Mouse (Mus musculus): ENCODE measurements around the gene Senp3. TPM values are rescaled to one million over a fixed set of nuclear protein-coding genes. Genes with fewer than 3 reads are reported as not detected.
A peak's percentile ranks its signal among the peaks of the same experiment; 100 is the strongest.
"Not testable (repeated sequence)": the region's sequence is repeated elsewhere in the genome, so short reads cannot be mapped to it uniquely, and the experiment has no call there.

Senp3 gene
- 119 and 122 TPM in 2 replicates for polyA plus RNA-seq (2015; fragmentation: Nextera tagmentation; extraction: Ambion mirVana)

DNA sequence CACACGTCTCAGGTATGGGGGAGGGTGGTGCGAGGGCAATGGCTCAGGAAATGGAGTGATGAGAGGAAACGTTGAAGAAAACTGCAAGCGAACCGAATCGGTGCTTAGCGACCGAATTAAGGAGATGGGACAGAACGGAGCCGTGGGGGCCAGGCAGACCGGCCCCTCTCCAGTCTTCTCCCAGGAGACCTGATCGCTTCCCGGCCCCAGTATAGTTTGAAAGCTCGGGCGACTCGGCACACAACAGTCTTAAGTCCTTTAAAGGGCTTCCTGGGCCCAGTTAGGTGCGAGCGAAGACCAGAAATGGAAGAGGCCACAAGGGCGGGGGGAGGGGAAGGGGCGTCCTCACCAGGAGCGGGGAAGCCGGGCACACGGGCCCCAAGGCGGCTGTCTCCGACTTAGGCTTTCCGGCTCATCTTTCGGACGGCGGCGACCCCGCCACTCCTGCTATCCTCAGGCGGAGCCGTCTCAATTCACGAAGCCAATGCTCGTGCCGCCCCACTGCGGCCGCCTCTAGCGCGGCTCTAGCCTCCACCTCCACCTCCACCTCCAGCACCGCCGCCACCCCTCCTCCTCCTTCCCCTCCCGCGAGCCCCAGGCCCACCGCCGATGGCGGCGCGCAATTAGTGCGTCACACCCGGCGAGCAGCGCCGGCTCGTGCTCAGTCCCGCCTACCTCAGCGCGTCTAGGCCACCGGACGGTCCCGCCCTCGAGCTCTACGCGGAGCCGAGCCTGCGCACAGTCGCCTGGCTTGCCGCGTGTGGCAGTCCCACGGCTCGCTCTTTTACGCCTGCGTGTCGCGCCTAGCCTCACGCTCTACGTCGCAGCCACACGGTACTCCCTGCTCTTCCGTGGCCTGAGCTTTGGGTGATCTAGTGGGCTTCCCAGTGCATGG, at the start of gene Senp3:
TSS of gene Senp3 (minus strand) at position 771 of the 895 bp plus-strand sequence.
- Histone ChIP-seq H3K27me3 (no peaks in the 10 kb centered on the region), H3K4me3 (peak within 1 kb of the TSS; percentile 81), H3K27ac (peak within 1 kb of the TSS; percentile 97), H3K36me3 (peaks cover 36% of the 10 kb centered on the region), H3K4me2 (peak within 1 kb of the TSS; percentile 93), H3K9ac (peak within 1 kb of the TSS; percentile 92), H3K4me1 (peaks cover 51% of the 10 kb centered on the region), H3K9me3 (no peaks in the 10 kb centered on the region)
- under 1% methylated on average over 79 of the region's 80 CpGs for WGBS
- ATAC-seq (ENCODE audit: insufficient number of reproducible peaks, insufficient read depth, low FRiP score, low TSS enrichment, low read depth), result peak; percentile 92

DNA sequence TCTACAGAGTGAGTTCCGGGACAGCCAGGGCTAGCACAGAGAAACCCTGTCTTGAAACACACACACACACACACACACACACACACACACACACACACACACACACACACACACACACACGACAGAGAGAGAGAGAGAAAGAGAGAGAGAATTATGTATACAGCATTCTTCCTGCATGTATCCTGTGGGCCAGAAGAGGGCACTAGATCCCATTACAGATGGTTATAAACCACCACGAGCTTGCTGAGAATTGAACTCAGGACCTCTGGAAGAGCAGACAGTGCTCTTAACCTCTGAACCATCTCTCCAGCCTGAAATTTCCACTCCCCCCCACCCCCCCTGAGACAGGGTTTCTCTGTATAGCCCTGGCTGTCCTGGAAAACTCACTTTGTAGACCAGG, 49.5 kb upstream of the Senp3 start:
- not testable (repeated sequence) for H3K27ac ChIP-seq, H3K9me3 ChIP-seq
- WGBS, result 88% methylated on average over 2 of the region's 3 CpGs

DNA sequence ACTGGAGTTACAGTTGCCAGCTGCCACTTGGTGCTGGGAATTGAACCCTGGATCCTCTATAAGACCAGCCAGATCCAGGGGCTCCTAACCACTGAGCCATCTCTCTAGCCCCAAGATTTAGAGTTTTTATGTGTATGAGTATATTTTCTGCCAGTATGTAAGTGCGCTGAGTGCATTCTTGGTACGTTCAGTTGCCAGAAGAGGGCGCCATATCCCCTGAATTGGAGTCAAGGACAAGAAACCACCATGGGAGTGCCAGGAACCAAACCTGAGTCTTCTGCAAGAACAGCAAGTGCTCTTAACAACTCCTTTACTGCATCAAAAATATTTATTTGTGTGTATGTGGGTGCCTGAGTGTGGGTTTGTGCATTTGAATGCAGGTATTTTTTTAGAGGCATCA, 47.2 kb upstream of the Senp3 start:
- Histone ChIP-seq H3K9me3 (no peaks in the 10 kb centered on the region), H3K9ac (no peak overlapping the region), H3K27ac (no peak overlapping the region), H3K4me2 (no peak overlapping the region), H3K36me3 (peaks cover 9% of the 10 kb centered on the region), H3K27me3 (no peaks in the 10 kb centered on the region), H3K4me3 (no peak overlapping the region), H3K4me1 (no peaks in the 10 kb centered on the region)
- WGBS, result 24% methylated on average over 3 of the region's 3 CpGs
- ATAC-seq (ENCODE audit: insufficient number of reproducible peaks, insufficient read depth, low FRiP score, low TSS enrichment, low read depth), result no peak

More for the DNA sequence above, 49.5 kb upstream of the Senp3 start:
- not testable (repeated sequence) for H3K27me3 ChIP-seq; H3K4me1 ChIP-seq; H3K9ac ChIP-seq; H3K4me3 ChIP-seq; H3K4me2 ChIP-seq; ATAC-seq (ENCODE audit: insufficient number of reproducible peaks, insufficient read depth, low FRiP score, low TSS enrichment, low read depth)
- H3K36me3 ChIP-seq, result peaks cover 33% of the 10 kb centered on the region

DNA sequence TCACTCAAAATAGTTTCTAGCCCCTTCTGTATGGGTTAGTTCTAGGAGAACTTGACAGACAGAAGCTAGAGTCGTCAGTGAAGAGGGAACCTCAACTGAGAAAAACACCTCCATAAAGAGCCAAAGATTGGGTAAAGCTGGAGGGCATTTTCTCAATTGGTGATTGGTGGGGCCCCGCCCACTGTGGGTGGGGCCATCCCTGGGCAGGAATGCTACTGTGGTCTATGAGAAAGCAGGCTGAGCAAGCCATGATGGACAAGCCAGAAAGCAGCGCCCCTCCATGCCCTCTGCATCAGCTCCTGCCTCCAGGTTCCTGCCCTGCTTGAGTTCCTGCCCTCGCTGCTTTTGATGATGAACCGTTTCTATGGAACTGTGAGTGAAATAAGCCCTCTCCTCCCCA, 44.1 kb upstream of the Senp3 start:
- Histone ChIP-seq H3K4me3 (no peak overlapping the region), H3K27me3 (no peaks in the 10 kb centered on the region), H3K9ac (no peak overlapping the region), H3K27ac (no peak overlapping the region), H3K4me2 (no peak overlapping the region), H3K4me1 (no peaks in the 10 kb centered on the region), H3K36me3 (no peaks in the 10 kb centered on the region), H3K9me3 (no peaks in the 10 kb centered on the region)
- ATAC-seq (ENCODE audit: insufficient number of reproducible peaks, insufficient read depth, low FRiP score, low TSS enrichment, low read depth), result no peak
- 40% methylated on average over 5 of the region's 5 CpGs for WGBS

DNA sequence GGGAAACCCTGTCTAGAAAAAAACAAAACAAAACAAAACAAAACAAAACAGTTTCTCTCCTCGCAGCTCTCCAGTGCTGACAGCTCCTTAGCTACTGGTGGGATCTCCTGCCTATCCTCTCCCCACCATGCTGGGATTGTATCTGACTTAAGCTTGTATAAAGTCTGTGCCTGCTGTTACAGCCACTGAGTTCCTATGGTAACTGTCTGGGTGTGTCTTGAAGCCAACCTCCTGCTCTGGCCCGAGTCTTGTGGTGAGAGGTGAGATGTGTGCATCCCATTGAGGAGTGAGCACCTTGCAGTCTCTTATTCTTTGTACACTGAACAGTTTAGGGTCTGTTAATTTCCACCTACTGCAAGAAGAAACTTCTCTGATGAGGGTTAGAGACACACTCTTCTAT, 41.2 kb upstream of the Senp3 start:
- ATAC-seq (ENCODE audit: insufficient number of reproducible peaks, insufficient read depth, low FRiP score, low TSS enrichment, low read depth), result no peak

DNA sequence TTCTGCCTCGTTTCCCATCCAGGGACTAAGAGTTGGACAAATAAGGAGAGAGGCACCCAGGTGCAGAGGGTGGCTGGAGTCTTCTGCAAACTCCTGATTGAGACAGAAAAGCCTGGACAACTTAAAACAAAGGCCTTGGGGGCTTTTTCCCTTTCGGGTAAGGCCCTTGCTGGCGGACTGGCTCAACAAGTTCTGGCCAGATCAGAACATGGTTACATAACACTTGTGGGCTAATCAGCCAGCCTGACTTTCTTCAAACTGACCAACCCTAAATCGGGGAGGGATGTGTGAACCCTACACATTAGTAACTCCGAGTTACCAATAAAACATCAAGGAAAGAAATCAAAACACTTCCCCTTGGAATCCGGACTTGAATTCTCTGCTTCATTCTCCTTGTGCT, 39.0 kb upstream of the Senp3 start:
- H3K4me3 ChIP-seq, result no peak overlapping the region

More for the DNA sequence above, 41.2 kb upstream of the Senp3 start:
- H3K4me2 ChIP-seq, result no peak overlapping the region
- H3K4me3 ChIP-seq, result no peak overlapping the region
- no peaks in the 10 kb centered on the region for H3K9me3 ChIP-seq
- WGBS, result 45% methylated on average over 2 of the region's 2 CpGs
- no peak overlapping the region for H3K9ac ChIP-seq
- H3K27ac ChIP-seq, result no peak overlapping the region
- H3K36me3 ChIP-seq, result no peaks in the 10 kb centered on the region
- peaks cover 5% of the 10 kb centered on the region; the same call in 1 of the 2 replicates for H3K4me1 ChIP-seq
- H3K27me3 ChIP-seq, result no peaks in the 10 kb centered on the region

DNA sequence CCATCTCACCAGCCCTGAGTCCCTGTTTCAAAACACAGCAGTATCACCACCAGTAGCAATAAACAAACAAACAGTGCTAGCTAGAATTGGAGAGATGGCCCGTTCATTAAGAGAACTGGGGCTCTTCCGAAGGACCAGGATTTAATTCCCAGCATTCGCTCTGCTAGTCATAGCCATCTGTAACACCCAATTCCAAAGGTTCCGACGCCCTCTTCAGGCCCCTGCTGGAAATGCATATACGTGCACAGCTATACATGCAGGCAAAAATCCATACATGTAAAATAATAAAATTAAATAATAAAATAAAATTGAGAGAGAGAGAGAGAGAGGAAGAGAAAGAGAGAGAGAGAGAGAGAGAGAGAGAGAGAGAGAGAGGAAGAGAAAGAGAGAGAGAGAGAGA, 37.5 kb upstream of the Senp3 start:
- no peak for ATAC-seq (ENCODE audit: insufficient number of reproducible peaks, insufficient read depth, low FRiP score, low TSS enrichment, low read depth)
- Histone ChIP-seq H3K27me3 (no peaks in the 10 kb centered on the region), H3K9ac (no peak overlapping the region), H3K4me3 (no peak overlapping the region), H3K27ac (no peak overlapping the region), H3K36me3 (no peaks in the 10 kb centered on the region), H3K9me3 (no peaks in the 10 kb centered on the region), H3K4me2 (no peak overlapping the region), H3K4me1 (peaks cover 15% of the 10 kb centered on the region; the same call in 1 of the 2 replicates)
- 69% methylated on average over 6 of the region's 6 CpGs for WGBS

More for the DNA sequence above, 39.0 kb upstream of the Senp3 start:
- Histone ChIP-seq H3K4me2 (no peak overlapping the region), H3K27ac (no peak overlapping the region), H3K36me3 (no peaks in the 10 kb centered on the region), H3K9me3 (no peaks in the 10 kb centered on the region), H3K4me1 (peaks cover 9% of the 10 kb centered on the region; the same call in 1 of the 2 replicates), H3K27me3 (no peaks in the 10 kb centered on the region), H3K9ac (no peak overlapping the region)
- WGBS, result 64% methylated on average over 6 of the region's 6 CpGs
- ATAC-seq (ENCODE audit: insufficient number of reproducible peaks, insufficient read depth, low FRiP score, low TSS enrichment, low read depth), result no peak

DNA sequence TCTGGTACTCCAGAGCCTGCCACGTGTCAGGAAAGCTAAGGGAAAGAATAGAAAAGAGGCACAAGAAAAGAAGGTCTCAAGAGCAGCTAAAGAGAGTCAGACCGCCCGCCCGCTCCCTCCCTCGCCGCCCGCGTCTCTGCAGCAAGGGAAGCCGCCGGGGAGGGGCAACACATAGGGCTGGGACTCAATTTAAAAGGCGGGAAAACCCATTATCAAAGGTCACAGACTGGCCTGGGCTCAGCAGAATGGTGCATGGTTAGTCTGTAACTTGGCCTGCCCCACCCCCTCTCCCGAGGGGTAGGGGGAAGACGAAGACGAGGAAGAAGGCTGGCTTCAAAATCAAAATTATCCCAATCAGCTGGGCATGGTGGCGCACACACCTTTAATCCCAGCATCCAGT, 36.8 kb upstream of the Senp3 start:
- WGBS, result 22% methylated on average over 15 of the region's 15 CpGs
- Histone ChIP-seq H3K4me1 (peaks cover 15% of the 10 kb centered on the region; the same call in 1 of the 2 replicates), H3K9ac (0 out of 2 replicates have a peak overlapping the region, but pooled peaks have one; percentile 49), H3K4me3 (0 out of 2 replicates have a peak overlapping the region, but pooled peaks have one; percentile 14), H3K36me3 (no peaks in the 10 kb centered on the region), H3K27me3 (no peaks in the 10 kb centered on the region), H3K9me3 (no peaks in the 10 kb centered on the region), H3K27ac (no peak overlapping the region), H3K4me2 (peak overlapping the region; percentile 43)
- ATAC-seq (ENCODE audit: insufficient number of reproducible peaks, insufficient read depth, low FRiP score, low TSS enrichment, low read depth), result no peak

DNA sequence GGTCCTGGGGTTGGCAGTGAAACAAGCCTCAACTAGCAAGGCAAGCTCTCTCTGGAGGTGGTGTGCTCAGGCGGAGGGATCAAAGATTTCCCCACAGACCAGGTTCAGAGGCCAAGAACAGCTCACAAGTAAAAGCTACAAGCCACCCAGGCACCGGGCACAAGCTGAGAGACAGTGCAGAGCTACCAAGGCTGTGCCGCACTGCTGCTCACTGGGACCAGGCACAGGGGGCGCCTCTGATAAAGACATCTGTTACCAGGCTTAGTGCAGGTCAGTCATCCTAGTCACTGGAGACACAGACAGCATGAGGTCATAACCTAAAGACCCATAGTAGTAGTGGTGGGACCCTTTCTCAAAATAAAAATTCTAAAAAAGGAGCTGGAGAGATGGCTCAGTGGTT, 35.1 kb upstream of the Senp3 start:
- Histone ChIP-seq H3K9me3 (no peaks in the 10 kb centered on the region), H3K4me3 (no peak overlapping the region), H3K9ac (no peak overlapping the region), H3K36me3 (no peaks in the 10 kb centered on the region), H3K4me1 (peaks cover 17% of the 10 kb centered on the region; the same call in 1 of the 2 replicates), H3K27me3 (no peaks in the 10 kb centered on the region), H3K27ac (no peak overlapping the region), H3K4me2 (no peak overlapping the region)
- ATAC-seq (ENCODE audit: insufficient number of reproducible peaks, insufficient read depth, low FRiP score, low TSS enrichment, low read depth), result no peak
- 66% methylated on average over 4 of the region's 4 CpGs for WGBS

DNA sequence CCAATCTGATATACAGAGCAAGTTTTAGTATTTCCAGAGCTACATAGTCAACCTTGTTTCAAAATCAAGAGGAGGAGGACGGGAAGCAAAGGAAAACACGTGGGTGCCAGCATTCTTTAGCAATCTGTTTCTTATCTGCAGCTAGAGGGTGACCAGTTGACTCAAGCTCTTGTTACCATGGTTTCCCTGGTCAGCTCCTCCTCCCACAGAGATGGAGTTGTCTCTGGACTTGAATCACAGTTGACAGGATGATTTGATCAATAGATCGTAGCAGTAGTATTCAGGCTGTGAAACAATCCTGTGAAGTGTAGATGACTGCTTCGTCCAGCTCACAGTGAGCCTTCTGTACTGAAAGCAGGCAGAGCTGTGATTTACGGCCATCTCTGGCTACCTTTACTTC, 34.0 kb upstream of the Senp3 start:
- Histone ChIP-seq H3K4me1 (peaks cover 17% of the 10 kb centered on the region; the same call in 1 of the 2 replicates), H3K27ac (peak overlapping the region; percentile 22; the same call in 1 of the 2 replicates), H3K36me3 (no peaks in the 10 kb centered on the region), H3K9ac (no peak overlapping the region), H3K9me3 (no peaks in the 10 kb centered on the region), H3K27me3 (no peaks in the 10 kb centered on the region), H3K4me3 (no peak overlapping the region), H3K4me2 (no peak overlapping the region)
- WGBS, result 18% methylated on average over 5 of the region's 5 CpGs
- no peak for ATAC-seq (ENCODE audit: insufficient number of reproducible peaks, insufficient read depth, low FRiP score, low TSS enrichment, low read depth)

DNA sequence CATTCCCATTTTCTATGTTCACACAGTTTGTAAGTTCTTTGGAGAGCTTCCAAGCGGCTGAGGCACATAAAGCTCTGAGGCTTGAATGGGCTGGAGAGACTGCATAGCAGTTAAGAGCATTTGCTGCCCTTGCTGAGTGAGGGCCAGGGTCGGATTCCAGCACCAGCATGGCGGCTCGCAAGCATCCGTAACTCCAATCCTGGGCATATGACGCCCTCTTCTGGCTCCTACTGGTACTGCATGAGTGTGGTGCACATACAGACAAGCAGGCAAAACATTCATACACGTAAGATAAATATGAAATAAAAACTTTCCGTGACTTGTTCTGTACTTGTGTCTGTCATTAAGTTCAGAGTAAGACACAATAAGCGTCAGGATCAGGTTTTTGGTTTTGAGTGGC, 33.6 kb upstream of the Senp3 start:
- Histone ChIP-seq H3K36me3 (no peaks in the 10 kb centered on the region), H3K27ac (0 out of 2 replicates have a peak overlapping the region, but pooled peaks have one; percentile 17), H3K4me3 (no peak overlapping the region), H3K9me3 (no peaks in the 10 kb centered on the region), H3K9ac (no peak overlapping the region), H3K27me3 (no peaks in the 10 kb centered on the region), H3K4me1 (peaks cover 17% of the 10 kb centered on the region; the same call in 1 of the 2 replicates), H3K4me2 (no peak overlapping the region)
- ATAC-seq (ENCODE audit: insufficient number of reproducible peaks, insufficient read depth, low FRiP score, low TSS enrichment, low read depth), result no peak
- 54% methylated on average over 9 of the region's 9 CpGs for WGBS

Measured in embryonic facial prominence, embryonic 13.5 days (tissue).